Mouse (Mus musculus) erythroblast, embryonic 14.5 days (primary cell): ENCODE measurements around the gene Rec114. TPM values are rescaled to one million over a fixed set of nuclear protein-coding genes. Genes with fewer than 3 reads are reported as not detected.

ENCODE experiments used
- H3K27me3 ChIP-seq: 2 replicates; pipeline ENCODE4 v1.6.1; 2012; ENCODE audit warnings: inconsistent platforms; ENCODE audit not compliant: control insufficient read depth
- H3K36me3 ChIP-seq: 2 replicates; pipeline ENCODE4 v1.6.1; 2012; ENCODE audit warnings: mild to moderate bottlenecking, inconsistent platforms; ENCODE audit not compliant: control insufficient read depth
- H3K4me1 ChIP-seq: 2 replicates; pipeline ENCODE4 v1.6.1; 2012; ENCODE audit warnings: inconsistent platforms; ENCODE audit not compliant: control insufficient read depth
- H3K4me3 ChIP-seq: replicated peaks from 2 replicates; pipeline ENCODE3; 2012; ENCODE audit warnings: moderate library complexity, mild to moderate bottlenecking, inconsistent platforms
- H3K9me3 ChIP-seq: 2 replicates; pipeline ENCODE4 v1.6.1; 2012; ENCODE audit warnings: low read length, inconsistent platforms, mixed read lengths; ENCODE audit not compliant: control insufficient read depth
- GATA1 ChIP-seq: IDR thresholded peaks from 2 replicates; pipeline ENCODE4 v1.6.1; 2012; ENCODE audit warnings: low read length, inconsistent platforms, mixed read lengths
- TAL1 ChIP-seq: IDR thresholded peaks from 3 replicates; pipeline ENCODE4 v1.6.1; 2012; ENCODE audit warnings: low read length, inconsistent platforms, mixed read lengths
- polyA plus RNA-seq: library from polyadenylated mRNA; stranded (reverse); fragments of >175 nt; gene quantifications from 2 replicates; pipeline ENCODE4 v1.2.3, GENCODE M21; 2012

Rec114 gene
- 1.1 and 2.3 TPM in 2 replicates for polyA plus RNA-seq

GRCm38 (mm10) chr9:58743702-58744248, at the start of gene Rec114:
TSS of gene Rec114 (minus strand) at chr9:58743964.
- H3K27me3 ChIP-seq = no peaks in the 10 kb centered on the region
- no peaks in the 10 kb centered on the region for H3K36me3 ChIP-seq
- peaks cover 5% of the 10 kb centered on the region for H3K4me1 ChIP-seq
- H3K9me3 ChIP-seq = no peaks in the 10 kb centered on the region
- H3K4me3 ChIP-seq = no peak within 1 kb of the TSS
- TF ChIP-seq GATA1 (no peak), TAL1 (no peak)

- no peaks in the 10 kb centered on the region for H3K27me3 ChIP-seq
- H3K4me3 ChIP-seq = no peak overlapping the region
- no peaks in the 10 kb centered on the region for H3K36me3 ChIP-seq
- H3K9me3 ChIP-seq = no peaks in the 10 kb centered on the region
- TF ChIP-seq GATA1 (no peak), TAL1 (no peak)
- no peaks in the 10 kb centered on the region for H3K4me1 ChIP-seq
These were observed 45.7 kb upstream of the Rec114 start for GRCm38 (mm10) chr9:58789476-58789875.

- Histone ChIP-seq H3K36me3 (no peaks in the 10 kb centered on the region), H3K4me1 (no peaks in the 10 kb centered on the region), H3K4me3 (no peak overlapping the region), H3K27me3 (no peaks in the 10 kb centered on the region), H3K9me3 (no peaks in the 10 kb centered on the region)
- TF ChIP-seq GATA1 (no peak), TAL1 (no peak)
These were observed 31.6 kb upstream of the Rec114 start for GRCm38 (mm10) chr9:58775363-58775762.

GRCm38 (mm10) chr9:58774761-58775160, 31.0 kb upstream of the Rec114 start:
- TF ChIP-seq TAL1 = no peak
- H3K9me3 ChIP-seq = no peaks in the 10 kb centered on the region
- no peak overlapping the region for H3K4me3 ChIP-seq
- no peaks in the 10 kb centered on the region for H3K27me3 ChIP-seq
- H3K4me1 ChIP-seq = no peaks in the 10 kb centered on the region
- H3K36me3 ChIP-seq = no peaks in the 10 kb centered on the region

GRCm38 (mm10) chr9:58769943-58770342, 26.2 kb upstream of the Rec114 start:
- Histone ChIP-seq H3K9me3 (no peaks in the 10 kb centered on the region), H3K4me3 (no peak overlapping the region), H3K36me3 (no peaks in the 10 kb centered on the region), H3K27me3 (no peaks in the 10 kb centered on the region), H3K4me1 (no peaks in the 10 kb centered on the region)
- no peak for TF ChIP-seq GATA1
- no peak for TF ChIP-seq TAL1

GRCm38 (mm10) chr9:58766959-58767955, 23.5 kb upstream of the Rec114 start:
- Histone ChIP-seq H3K27me3 (no peaks in the 10 kb centered on the region), H3K9me3 (no peaks in the 10 kb centered on the region), H3K36me3 (no peaks in the 10 kb centered on the region), H3K4me3 (no peak overlapping the region), H3K4me1 (no peaks in the 10 kb centered on the region)
- TF ChIP-seq GATA1 (no peak), TAL1 (no peak)

- Histone ChIP-seq H3K27me3 (no peaks in the 10 kb centered on the region), H3K4me1 (no peaks in the 10 kb centered on the region), H3K36me3 (no peaks in the 10 kb centered on the region), H3K4me3 (no peak overlapping the region), H3K9me3 (no peaks in the 10 kb centered on the region)
- TF ChIP-seq TAL1 = no peak
These were observed 20.6 kb upstream of the Rec114 start for GRCm38 (mm10) chr9:58764354-58764753.

- TF ChIP-seq TAL1 = no peak
- TF ChIP-seq GATA1 = no peak
- no peak overlapping the region for H3K4me3 ChIP-seq
- H3K27me3 ChIP-seq = no peaks in the 10 kb centered on the region
- no peaks in the 10 kb centered on the region for H3K36me3 ChIP-seq
- H3K9me3 ChIP-seq = no peaks in the 10 kb centered on the region
- H3K4me1 ChIP-seq = no peaks in the 10 kb centered on the region
These were observed 19.4 kb upstream of the Rec114 start for GRCm38 (mm10) chr9:58763114-58763513.

- Histone ChIP-seq H3K27me3 (no peaks in the 10 kb centered on the region), H3K4me3 (no peak overlapping the region), H3K36me3 (no peaks in the 10 kb centered on the region), H3K4me1 (no peaks in the 10 kb centered on the region), H3K9me3 (no peaks in the 10 kb centered on the region)
- no peak for TF ChIP-seq TAL1
- TF ChIP-seq GATA1 = no peak
These were observed 18.3 kb upstream of the Rec114 start for GRCm38 (mm10) chr9:58762086-58762485.
